Mouse (Mus musculus) small intestine, adult 2 months (tissue): ENCODE measurements at regions not wholly inside any gene's neighbourhood (a gene's known extent, or its start where the extent isn't known, plus 50 kb on each side); places are given as distances from the start of the nearest gene placed in this dataset.

ENCODE experiments used
- CTCF ChIP-seq: fragments of 200-500 bp; IDR thresholded peaks from 2 replicates; pipeline ENCODE4 v1.5.1; 2012; ENCODE audit warnings: low read depth, mild to moderate bottlenecking, control low read depth, inconsistent platforms, low read length, moderate library complexity, mixed read lengths; ENCODE audit not compliant: insufficient replicate concordance, insufficient read length; ENCODE audit errors: extremely low read depth
- POLR2A ChIP-seq: fragments of 200-500 bp; IDR thresholded peaks from 2 replicates; pipeline ENCODE4 v1.6.1; 2012; ENCODE audit warnings: low read depth, mild to moderate bottlenecking, control low read depth, inconsistent platforms, low read length, moderate library complexity

DNA sequence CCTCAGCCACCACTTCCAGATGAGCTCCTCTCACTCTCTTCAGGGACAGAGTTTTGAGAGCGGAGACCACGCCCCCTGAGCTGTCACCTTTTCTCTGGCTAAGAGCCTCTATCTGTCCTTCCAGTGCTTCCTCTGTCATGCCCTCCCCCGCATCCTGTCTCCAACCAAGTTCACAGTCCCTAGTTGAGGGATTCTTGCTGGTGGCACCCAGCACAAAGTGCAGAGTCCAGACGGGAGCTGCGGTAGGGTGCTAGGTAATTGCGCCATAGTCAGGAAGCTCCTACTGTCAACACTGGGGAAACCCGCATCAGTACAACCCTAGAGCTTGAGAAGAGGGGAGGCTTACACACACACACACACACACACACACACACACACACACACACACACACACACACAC lies 297.3 kb upstream of the 4930535I16Rik start:
- TF ChIP-seq POLR2A (no peak), CTCF (no peak)
